Mouse (Mus musculus): ENCODE data around the gene Slc35b2.

Gene Slc35b2

DNA sequence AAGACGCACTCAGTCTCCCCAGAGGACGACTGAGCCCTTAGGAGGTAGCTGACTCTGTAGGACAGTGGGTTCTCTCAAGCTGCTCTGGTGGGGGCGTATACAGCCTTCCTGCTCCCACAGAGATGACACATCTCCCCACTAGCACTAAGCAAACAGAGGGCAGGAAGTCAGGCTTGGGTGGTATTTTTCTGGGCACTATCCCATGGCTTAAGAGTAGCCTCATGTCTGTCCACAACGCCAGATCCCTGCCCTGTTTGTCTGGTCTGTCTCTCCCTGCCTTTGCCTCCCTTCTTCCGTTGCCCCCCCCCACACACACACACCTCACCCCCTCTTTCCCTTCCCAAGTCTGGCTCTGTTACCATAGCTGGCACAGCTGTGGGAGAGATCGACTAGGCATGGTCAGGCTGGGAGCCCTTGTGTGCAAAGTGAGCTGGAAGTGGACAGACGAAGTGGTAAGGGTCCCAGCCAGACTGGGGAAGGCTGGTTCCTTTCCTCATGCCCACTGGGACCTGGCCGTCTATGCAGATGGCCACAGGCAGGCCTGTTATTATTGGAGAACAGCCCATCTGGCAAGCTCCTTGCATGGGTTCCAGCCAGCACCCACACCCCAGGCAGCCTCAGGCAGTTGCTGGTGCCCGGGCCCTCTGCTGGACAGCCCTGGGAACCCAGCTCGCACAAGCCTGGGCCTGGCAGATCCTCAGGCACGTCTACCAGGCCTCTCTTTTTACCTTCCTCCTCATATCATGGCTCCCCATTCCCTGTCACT is 33.1 kb downstream of the Slc35b2 start:
- no peak for ATAC-seq (ENCODE audit: insufficient number of reproducible peaks, low FRiP score, low TSS enrichment)

DNA sequence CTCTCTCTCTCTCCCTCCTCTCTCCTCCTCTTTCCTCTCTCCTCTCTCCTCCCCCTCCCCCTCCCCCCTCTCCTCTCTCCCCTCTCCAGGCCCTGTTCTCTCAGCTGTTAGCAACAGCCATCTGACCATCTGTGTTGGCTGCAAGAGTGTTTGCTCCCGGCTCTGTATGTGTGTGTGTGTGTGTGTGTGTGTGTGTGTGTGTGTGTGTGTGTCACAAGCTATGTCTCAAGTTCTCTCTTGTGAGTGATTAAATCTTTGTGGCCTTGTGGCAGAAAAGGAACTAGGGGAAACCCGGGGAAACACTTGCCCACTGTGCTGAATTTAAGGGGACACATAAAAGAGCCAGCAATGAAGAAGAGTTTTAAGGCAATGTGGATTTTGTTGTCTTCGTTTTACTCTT is 34.1 kb downstream of the Slc35b2 start:
- no peak for ATAC-seq (ENCODE audit: insufficient number of reproducible peaks, low FRiP score, low TSS enrichment)

DNA sequence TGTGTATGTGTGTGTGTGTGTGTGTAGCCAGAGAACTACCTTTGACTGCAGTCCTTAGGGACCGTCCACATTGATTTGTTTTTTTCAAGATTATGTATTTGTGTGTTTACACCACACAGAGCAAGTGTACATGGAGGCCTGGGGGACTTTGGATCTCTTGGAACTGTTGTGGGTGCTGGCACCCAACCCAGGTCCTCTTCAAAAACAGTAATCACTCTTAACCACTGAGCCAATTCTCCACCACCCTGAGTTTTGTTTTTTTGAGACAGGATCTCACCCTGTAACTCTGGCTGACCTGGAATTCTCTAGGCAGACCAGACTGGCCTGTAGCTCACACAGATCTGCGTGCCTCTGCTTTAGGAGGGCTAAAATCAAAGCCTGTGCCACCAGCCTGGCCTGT is 34.7 kb downstream of the Slc35b2 start:
- no peak for ATAC-seq (ENCODE audit: insufficient number of reproducible peaks, low FRiP score, low TSS enrichment)

DNA sequence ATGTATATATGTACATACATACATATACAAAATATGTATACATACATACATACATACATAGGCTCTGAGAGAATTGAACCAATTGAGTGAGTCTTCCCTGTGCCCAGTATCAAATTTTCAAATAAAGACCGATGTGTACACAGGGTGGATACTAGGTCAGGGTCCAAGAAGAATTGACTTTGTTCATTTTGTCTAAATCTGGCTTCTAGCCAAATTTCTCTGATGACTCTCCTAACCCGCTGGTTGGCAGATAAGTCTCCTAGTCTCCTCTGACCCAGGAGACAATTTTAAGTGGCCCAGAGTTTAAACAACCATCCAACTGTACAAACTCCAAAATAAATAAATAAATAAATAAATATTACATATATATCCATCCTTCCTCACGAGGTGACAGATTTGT is 35.2 kb downstream of the Slc35b2 start:
- no peak for ATAC-seq (ENCODE audit: insufficient number of reproducible peaks, low FRiP score, low TSS enrichment)

DNA sequence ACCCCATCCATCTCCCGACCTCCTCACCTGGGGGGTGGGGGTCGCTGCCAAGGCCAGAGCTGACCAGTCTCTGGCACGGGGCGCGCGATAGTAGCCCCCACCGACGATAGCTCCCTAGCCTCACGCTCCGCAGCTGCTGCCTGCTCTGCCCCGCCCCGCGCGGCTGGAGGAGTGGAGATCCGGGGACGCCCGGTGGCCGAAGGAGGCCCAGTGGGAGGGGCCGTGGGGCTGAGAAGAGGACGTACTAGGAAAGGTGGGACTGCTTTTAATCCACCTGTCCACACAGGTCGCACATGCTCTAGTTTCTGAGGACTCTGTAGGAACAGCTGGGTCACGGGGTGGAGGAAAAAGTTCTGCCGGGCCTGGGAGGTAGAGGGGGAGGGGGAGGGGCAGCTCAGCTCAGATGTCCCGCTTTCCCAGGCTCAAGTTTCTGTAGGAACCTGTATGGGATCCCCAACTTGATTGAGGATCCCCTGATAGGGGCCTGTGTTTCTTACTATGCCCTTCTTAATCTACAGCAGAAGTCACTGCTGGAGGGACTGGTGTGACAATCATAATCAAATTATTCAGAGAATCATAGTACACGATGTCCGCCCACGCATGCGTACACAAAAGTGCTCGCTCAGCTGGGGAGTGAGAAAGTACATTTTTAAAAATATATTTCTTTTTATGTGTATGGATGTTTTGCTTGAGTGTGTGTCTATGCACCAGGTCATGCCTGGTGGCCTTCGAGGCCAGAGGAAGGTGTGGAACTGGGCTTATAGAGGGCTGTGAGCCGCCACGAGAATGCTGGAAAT is 36.0 kb downstream of the Slc35b2 start, which contains the start of gene Slc29a1:
Gene Slc29a1, minus strand, starts transcription at position 161 of the 797 bp plus-strand sequence.
- no peak for ATAC-seq (ENCODE audit: insufficient number of reproducible peaks, low FRiP score, low TSS enrichment)

DNA sequence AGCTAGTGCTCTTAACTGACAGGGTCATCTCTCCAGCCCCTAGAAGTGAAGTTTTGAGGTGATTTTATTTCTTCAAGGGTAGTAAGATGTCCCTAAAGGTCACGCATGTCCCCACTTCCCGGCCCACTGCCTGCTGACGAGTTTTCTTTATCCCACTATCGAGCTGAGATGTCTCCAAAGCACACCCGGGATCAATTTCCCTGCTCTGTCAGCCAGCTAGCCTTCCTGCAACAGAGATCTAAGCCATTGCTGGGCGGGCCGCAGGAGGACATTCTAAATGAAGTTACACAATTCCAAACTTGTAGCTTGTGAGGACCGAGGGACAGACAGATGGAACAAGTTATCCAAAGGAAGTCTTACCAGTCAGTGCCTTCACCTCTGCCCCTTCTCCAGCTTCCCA is 36.6 kb downstream of the Slc35b2 start:
- no peak for ATAC-seq (ENCODE audit: insufficient number of reproducible peaks, low FRiP score, low TSS enrichment)

DNA sequence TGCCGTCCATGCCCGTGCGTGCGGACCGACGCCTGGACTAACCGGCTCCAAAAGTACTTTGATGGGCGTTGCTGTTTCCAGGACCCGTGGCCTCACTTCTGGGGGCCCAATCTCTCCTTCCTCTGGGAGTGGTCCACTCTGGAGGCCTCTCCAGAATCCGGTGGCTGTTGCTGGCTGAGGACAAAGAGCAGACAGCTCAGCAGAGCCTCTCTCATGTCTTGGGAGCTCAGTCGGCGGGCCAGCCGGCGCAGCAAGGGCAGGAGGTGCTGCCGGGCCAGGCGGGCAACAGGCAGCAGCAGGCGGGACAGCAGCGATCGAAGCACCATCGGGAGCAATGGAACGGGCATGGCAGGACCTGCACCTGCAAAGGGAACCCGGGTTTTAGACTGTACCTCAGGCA is 37.7 kb downstream of the Slc35b2 start:
- no peak for ATAC-seq (ENCODE audit: insufficient number of reproducible peaks, low FRiP score, low TSS enrichment)

DNA sequence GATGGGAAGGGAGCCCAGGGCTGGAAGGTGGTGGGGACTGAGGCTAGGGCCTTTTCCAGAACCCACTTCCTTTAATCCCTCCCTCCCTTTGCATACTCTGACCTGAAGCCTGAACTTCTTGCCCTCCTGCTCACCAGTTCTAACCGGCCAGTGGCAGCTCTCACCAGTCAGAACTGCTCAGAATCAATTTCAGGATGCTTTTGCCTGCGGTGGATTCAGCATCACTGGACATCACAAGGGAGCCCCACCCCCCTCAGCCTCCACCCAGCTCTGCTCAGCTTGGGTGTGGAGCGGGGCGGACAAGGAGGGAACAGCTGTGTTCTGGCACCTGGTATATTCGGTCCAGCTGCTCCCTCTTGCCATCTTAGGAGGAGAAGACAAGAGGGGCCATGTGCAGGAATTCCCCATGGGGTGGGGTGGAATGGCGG is 38.2 kb downstream of the Slc35b2 start, which contains the start of gene Mymx:
Gene Mymx, minus strand, starts transcription at position 226 of the 428 bp plus-strand sequence.
- ATAC-seq (ENCODE audit: insufficient number of reproducible peaks, low FRiP score, low TSS enrichment), result no peak

DNA sequence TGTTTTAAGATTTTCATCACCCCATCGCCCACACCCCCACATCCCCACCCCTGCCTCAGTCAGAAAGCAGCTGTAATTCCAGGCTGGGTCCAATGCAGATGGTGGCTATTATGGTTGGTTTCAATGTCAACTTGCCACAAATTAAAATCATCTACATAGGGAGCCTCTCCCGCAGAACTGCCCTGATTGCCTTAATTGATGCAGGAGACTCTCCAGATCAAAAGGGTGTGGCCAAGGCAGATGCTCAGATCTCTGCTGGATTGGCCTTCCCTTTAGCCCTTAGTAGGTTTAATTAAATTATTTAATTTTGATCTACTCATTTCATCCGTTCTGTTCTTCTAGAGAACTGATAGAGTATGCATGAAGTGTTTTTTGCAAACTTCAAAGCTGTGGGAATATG is 39.3 kb downstream of the Slc35b2 start:
- no peak for ATAC-seq (ENCODE audit: insufficient number of reproducible peaks, low FRiP score, low TSS enrichment)

DNA sequence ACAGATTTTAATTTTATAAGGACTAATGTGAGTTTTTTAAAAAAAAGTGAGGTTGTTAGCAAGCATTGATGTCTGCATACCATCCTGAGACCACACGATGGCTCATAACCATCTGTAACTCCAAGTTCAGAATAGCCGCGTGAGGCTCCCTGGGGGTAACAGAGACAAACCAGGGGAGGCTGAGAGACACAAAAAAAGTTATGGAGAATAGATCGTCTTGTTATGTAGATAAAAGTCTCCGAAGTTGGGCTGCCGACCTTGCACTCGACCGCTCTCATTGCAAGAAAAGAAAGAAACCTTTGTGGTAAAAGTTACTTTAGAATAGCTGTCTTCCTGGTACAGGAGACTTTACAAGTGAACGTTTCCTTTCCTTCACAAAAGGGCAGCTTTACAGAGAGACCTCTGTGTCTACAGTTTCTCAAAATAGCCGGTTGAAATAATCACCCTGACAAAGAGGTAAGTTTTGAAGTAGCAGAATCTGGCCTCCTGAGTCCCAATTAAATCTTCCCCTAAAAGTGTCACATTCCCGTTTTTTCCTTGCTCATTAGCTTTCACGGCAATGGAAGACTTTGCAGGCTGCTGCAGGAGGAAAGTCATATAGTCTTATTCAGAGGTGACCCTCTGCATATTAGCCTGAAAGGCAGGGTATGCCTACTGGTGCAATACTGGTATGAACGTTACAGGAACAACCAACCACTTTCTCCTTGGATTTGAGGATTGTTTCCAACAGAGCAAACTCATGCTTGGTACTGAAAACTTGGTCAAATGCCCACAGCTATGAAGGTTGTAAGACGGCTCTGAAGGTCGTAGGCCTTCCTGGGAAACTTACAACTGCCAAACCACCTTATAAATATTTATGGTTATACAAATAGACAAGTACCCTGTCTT is 43.6 kb downstream of the Slc35b2 start:
- no peak for ATAC-seq (ENCODE audit: insufficient number of reproducible peaks, low FRiP score, low TSS enrichment)

DNA sequence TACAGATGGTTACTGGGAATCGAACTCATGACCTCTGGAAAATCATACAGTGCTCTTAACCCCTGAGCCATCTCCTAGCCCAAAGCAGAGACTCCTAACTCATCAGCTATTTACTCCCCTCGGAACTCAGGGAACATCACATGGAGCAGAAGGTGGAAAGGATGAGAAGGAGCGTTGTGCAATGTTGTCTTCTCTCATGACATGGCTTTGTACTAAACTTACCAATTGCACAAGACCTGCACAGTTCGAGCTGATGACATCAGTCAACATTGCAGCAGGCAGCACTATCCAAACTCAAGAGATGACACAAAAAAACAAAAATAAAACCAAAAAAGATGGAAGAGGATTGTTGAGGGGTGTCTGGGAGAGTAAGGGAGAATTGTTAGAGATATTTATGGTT is 44.7 kb downstream of the Slc35b2 start:
- ATAC-seq (ENCODE audit: insufficient number of reproducible peaks, low FRiP score, low TSS enrichment), result no peak

DNA sequence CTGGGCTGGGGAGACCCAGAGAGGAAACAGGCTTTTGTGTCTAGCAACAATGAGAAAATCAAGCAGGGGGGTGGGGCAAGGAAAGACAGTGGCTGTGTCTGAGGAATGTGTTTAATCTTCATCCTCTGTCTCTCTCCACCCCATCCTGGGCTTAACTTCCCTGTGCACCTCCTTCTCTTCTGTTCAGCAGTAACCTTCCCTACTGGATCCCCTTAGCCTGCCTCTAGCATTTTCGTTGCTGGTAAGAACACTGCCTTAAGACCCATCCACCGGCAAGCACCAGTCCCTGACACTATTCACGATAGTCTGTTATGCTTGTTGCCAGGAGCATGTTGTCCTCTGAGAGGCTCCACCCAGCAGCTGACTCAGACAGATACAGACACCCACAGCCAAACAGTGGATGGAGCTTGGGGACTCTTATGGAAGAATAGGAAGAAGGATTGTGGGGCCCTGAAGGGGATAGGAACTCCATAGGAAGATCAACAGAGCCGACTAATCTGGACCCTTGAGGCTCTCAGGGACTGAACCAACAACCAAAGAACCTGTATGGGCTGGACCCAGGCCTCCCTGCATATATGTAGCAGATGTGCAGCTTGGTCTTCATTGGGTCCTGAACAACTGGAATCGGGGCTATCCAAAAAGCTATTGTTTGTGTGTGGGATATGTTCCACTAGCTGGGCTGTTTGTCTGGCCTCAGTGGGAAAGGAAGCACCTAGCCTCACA is 46.6 kb downstream of the Slc35b2 start:
- no peak for ATAC-seq (ENCODE audit: insufficient number of reproducible peaks, low FRiP score, low TSS enrichment)

DNA sequence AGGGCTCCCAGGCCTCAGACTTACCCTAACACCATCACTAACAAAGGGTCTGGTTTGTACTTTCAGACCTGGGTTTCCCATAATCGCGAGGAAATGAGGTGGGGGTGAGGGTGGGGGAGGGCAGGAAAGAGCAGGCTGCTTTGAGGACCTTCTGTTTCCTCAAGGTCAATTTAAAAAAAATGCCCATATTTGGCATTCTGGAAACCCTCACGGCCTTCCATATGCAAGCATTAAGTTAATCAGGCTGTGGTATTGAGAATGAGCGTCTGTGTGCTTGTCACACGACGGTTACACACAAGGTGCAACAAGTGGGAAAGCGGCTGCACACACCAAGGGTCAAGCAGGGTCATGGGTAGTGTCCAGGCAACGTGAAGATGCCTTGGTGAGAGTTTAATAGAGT is 48.3 kb downstream of the Slc35b2 start:
- ATAC-seq (ENCODE audit: insufficient number of reproducible peaks, low FRiP score, low TSS enrichment), result no peak

DNA sequence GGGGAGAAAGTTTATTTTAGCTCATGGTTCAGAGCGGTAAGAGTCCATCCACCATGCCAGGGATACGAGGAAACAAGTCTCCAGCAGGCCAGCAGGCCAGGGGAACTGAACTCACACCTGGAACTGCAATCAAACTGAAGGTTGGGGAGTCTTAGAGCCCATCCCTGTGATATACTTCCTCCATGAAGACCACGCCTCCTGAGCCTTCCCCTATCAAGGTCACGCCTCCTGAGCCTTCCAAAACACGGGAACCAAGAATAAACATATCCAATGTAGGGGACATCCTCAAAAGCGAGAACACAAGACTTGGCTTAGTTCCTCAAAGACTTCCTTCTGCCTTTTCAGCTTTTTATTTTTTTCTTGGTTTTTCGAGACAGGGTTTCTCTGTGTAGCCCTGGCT is 49.2 kb downstream of the Slc35b2 start:
- no peak for ATAC-seq (ENCODE audit: insufficient number of reproducible peaks, low FRiP score, low TSS enrichment)

DNA sequence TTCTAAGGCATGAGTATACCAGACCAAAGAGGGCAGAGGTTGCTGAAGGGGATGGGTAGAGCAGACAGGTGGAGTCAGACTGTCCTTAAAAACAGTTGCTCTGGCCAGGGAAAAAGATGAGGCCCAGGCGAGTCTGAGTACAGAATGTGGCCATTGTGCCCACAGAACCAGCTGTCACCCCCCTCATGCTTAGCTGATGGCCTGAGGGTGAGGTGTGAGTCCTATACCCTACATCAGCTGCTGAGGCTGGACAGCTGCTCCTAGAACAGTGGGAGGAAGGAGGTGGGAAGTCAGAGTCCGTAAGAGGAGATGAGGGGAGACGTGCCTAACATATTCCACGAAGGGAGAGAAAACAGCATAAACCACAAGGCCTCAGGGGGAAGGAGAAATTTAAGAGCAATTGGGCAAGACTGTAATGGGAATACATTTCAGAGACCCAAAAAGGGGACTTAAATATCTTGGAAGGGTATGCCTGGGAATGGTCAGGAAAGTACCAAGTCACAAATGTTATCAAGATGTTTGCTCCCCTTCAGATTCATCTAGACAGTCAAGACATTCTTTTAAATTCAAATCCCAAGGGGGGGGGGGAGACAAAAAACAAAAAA is 52.5 kb downstream of the Slc35b2 start:
- ATAC-seq (ENCODE audit: insufficient number of reproducible peaks, low FRiP score, low TSS enrichment), result no peak

DNA sequence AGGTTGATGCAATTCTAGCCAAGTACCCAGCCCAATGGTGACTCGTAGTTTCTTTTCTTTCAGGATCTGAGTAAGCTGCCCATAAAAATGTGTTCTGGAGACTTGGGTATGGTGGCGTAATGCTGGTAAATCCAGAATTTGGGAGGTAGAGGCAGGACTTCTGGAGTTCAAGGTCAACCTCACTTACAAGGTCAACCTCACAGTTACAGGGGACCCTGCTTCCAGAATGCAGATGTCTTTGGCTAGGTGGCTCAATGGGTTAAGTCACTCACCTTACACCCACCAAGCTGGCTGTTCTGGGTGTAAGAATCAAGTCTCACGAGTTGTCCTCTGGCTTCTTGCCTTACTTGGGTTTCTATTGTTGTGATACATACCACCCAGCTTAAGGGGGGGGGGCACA is 53.0 kb downstream of the Slc35b2 start:
- ATAC-seq (ENCODE audit: insufficient number of reproducible peaks, low FRiP score, low TSS enrichment), result no peak

Measured in cerebellum, adult (tissue).